Mouse (Mus musculus) heart, embryonic 13.5 days (tissue): ENCODE data around the gene Amph. TPM values are rescaled to one million over a fixed set of nuclear protein-coding genes. Genes with fewer than 3 reads are reported as not detected.
"Not testable (repeated sequence)": the region's sequence is repeated elsewhere in the genome, so short reads cannot be mapped to it uniquely, and the experiment has no call there.

Experiments used
- ATAC-seq: fragments of 200-750 bp; cut with Nextera tagmentation; 2 replicates; pipeline ENCODE4 v1.8.0; 2017; ENCODE audit warnings: moderate TSS enrichment; ENCODE audit not compliant: insufficient number of reproducible peaks, low FRiP score, low TSS enrichment; ENCODE audit errors: extremely low read depth
- H3K27ac ChIP-seq: fragments of 300-500 bp; sonication (generic); replicated peaks from 2 replicates; pipeline ENCODE4 v1.5.1; 2015; ENCODE audit warnings: moderate library complexity, mild to moderate bottlenecking, inconsistent platforms
- H3K27me3 ChIP-seq: fragments of 300-500 bp; sonication (generic); replicated peaks from 2 replicates; pipeline ENCODE4 v1.6.1; 2015; ENCODE audit warnings: mild to moderate bottlenecking, inconsistent platforms
- H3K36me3 ChIP-seq: fragments of 300-500 bp; sonication (generic); 2 replicates; pipeline ENCODE4 v1.6.1; 2015; ENCODE audit warnings: mild to moderate bottlenecking, inconsistent platforms
- H3K4me1 ChIP-seq: fragments of 300-500 bp; sonication (generic); 2 replicates; pipeline ENCODE4 v1.6.1; 2015; ENCODE audit warnings: inconsistent platforms
- H3K4me2 ChIP-seq: fragments of 300-500 bp; sonication (generic); 2 replicates; pipeline ENCODE4 v1.6.1; 2015; ENCODE audit warnings: inconsistent platforms, mild to moderate bottlenecking, moderate library complexity
- H3K4me3 ChIP-seq: fragments of 300-500 bp; sonication (generic); 2 replicates; pipeline ENCODE4 v1.5.1; 2015; ENCODE audit warnings: moderate library complexity, mild to moderate bottlenecking, inconsistent platforms
- H3K9ac ChIP-seq: fragments of 300-500 bp; sonication (generic); 2 replicates; pipeline ENCODE4 v1.6.1; 2015; ENCODE audit warnings: inconsistent platforms, mild to moderate bottlenecking, moderate library complexity
- H3K9me3 ChIP-seq: fragments of 300-500 bp; sonication (generic); 2 replicates; pipeline ENCODE4 v1.6.1; 2016; ENCODE audit warnings: inconsistent platforms
- WGBS: fragments of 180-500 bp; shearing (Covaris S2); methylation state at CpG from one replicate; pipeline ENCODE4 v1.1.7; 2015; ENCODE audit warnings: mixed read lengths; 5-methylcytosine and 5-hydroxymethylcytosine counted together
- polyA plus RNA-seq: library from polyadenylated mRNA; unstranded; fragments of >200 nt; fragmentation: Nextera tagmentation; extraction: Ambion mirVana; gene quantifications from 2 replicates; pipeline ENCODE4 v1.2.1, GENCODE M21; 2015

Amph gene
- polyA plus RNA-seq: 0.52 and 0.87 TPM in 2 replicates

- Histone ChIP-seq H3K36me3 (no peaks in the 10 kb centered on the region), H3K9me3 (no peaks in the 10 kb centered on the region), H3K9ac (peak within 1 kb of the TSS; percentile 80), H3K27ac (no peak within 1 kb of the TSS), H3K4me1 (peaks cover 8% of the 10 kb centered on the region), H3K27me3 (peaks cover 32% of the 10 kb centered on the region), H3K4me2 (peak within 1 kb of the TSS; percentile 99), H3K4me3 (peak within 1 kb of the TSS; percentile 77)
- under 1% methylated on average over 70 of the region's 70 CpGs for WGBS
- peak; percentile 58; the same call in 1 of the 2 replicates for ATAC-seq
Measured at GRCm38 (mm10) chr13:18948171-18949028, at the start of gene Amph. Gene Amph (plus strand): TSS chr13:18948205.

- whole genome bisulfite sequencing: 75% methylated on average over 6 of the region's 6 CpGs
- no peak overlapping the region for H3K27ac ChIP-seq
- H3K4me1 ChIP-seq: peaks cover 5% of the 10 kb centered on the region; the same call in 1 of the 2 replicates
- ATAC-seq: no peak
- H3K4me2 ChIP-seq: no peak overlapping the region
- no peaks in the 10 kb centered on the region for H3K9me3 ChIP-seq
- H3K9ac ChIP-seq: no peak overlapping the region
- H3K27me3 ChIP-seq: no peaks in the 10 kb centered on the region
- H3K4me3 ChIP-seq: no peak overlapping the region
- H3K36me3 ChIP-seq: no peaks in the 10 kb centered on the region
Measured at GRCm38 (mm10) chr13:18903623-18904022, 44.4 kb upstream of the Amph start.

- no peak for ATAC-seq
- no peaks in the 10 kb centered on the region for H3K27me3 ChIP-seq
- WGBS: 74% methylated on average over 4 of the region's 4 CpGs
- H3K4me2 ChIP-seq: no peak overlapping the region
- no peak overlapping the region for H3K9ac ChIP-seq
- 0 out of 2 replicates have a peak, but pooled peaks cover 3% of the 10 kb centered on the region for H3K4me1 ChIP-seq
- no peaks in the 10 kb centered on the region for H3K36me3 ChIP-seq
- no peak overlapping the region for H3K4me3 ChIP-seq
- no peaks in the 10 kb centered on the region for H3K9me3 ChIP-seq
- no peak overlapping the region for H3K27ac ChIP-seq
Measured at GRCm38 (mm10) chr13:18914774-18915173, 33.2 kb upstream of the Amph start.

- H3K9ac ChIP-seq, H3K4me1 ChIP-seq, H3K4me3 ChIP-seq, H3K4me2 ChIP-seq, H3K9me3 ChIP-seq, ATAC-seq, H3K36me3 ChIP-seq, H3K27me3 ChIP-seq, H3K27ac ChIP-seq: not testable (repeated sequence)
- 67% methylated on average over 1 of the region's 2 CpGs for WGBS
Measured at GRCm38 (mm10) chr13:18933191-18933590, 14.8 kb upstream of the Amph start.

GRCm38 (mm10) chr13:18947686-18948085 lies 319 bp upstream of the Amph start:
- 18% methylated on average over 5 of the region's 5 CpGs for WGBS
- Histone ChIP-seq H3K9ac (no peak overlapping the region), H3K36me3 (no peaks in the 10 kb centered on the region), H3K9me3 (no peaks in the 10 kb centered on the region), H3K4me1 (peaks cover 8% of the 10 kb centered on the region), H3K27ac (no peak overlapping the region), H3K27me3 (peaks cover 32% of the 10 kb centered on the region), H3K4me2 (peak overlapping the region; percentile 99), H3K4me3 (peak overlapping the region; percentile 77)
- no peak for ATAC-seq

GRCm38 (mm10) chr13:18949029-18949350 lies 985 bp downstream of the Amph start:
- no peak overlapping the region for H3K27ac ChIP-seq
- no peaks in the 10 kb centered on the region for H3K9me3 ChIP-seq
- peak overlapping the region; percentile 99 for H3K4me2 ChIP-seq
- peaks cover 8% of the 10 kb centered on the region for H3K4me1 ChIP-seq
- 13% methylated on average over 5 of the region's 5 CpGs for WGBS
- ATAC-seq: no peak
- H3K4me3 ChIP-seq: peak overlapping the region; percentile 77
- H3K9ac ChIP-seq: peak overlapping the region; percentile 80
- peaks cover 32% of the 10 kb centered on the region for H3K27me3 ChIP-seq
- no peaks in the 10 kb centered on the region for H3K36me3 ChIP-seq

GRCm38 (mm10) chr13:18949626-18950200 lies 1.7 kb downstream of the Amph start:
- 35% methylated on average over 11 of the region's 11 CpGs for WGBS
- Histone ChIP-seq H3K9me3 (no peaks in the 10 kb centered on the region), H3K4me2 (peak overlapping the region; percentile 99; the same call in 1 of the 2 replicates)

GRCm38 (mm10) chr13:18953575-18953974 lies 5.6 kb downstream of the Amph start:
- Histone ChIP-seq H3K9me3 (no peaks in the 10 kb centered on the region), H3K9ac (no peak overlapping the region), H3K4me3 (no peak overlapping the region), H3K4me1 (peaks cover 3% of the 10 kb centered on the region; the same call in 1 of the 2 replicates), H3K27me3 (peaks cover 18% of the 10 kb centered on the region), H3K36me3 (no peaks in the 10 kb centered on the region), H3K4me2 (no peak overlapping the region), H3K27ac (no peak overlapping the region)
- no peak for ATAC-seq
- WGBS: 84% methylated on average over 4 of the region's 4 CpGs

More at GRCm38 (mm10) chr13:18949626-18950200, 1.7 kb downstream of the Amph start:
- Histone ChIP-seq H3K27ac (no peak overlapping the region), H3K27me3 (peaks cover 32% of the 10 kb centered on the region), H3K9ac (no peak overlapping the region), H3K36me3 (no peaks in the 10 kb centered on the region), H3K4me1 (peaks cover 8% of the 10 kb centered on the region), H3K4me3 (no peak overlapping the region; the same call in 1 of the 2 replicates)
- no peak for ATAC-seq

- Histone ChIP-seq H3K4me1 (no peaks in the 10 kb centered on the region), H3K4me3 (no peak overlapping the region), H3K36me3 (no peaks in the 10 kb centered on the region), H3K27ac (no peak overlapping the region), H3K27me3 (no peaks in the 10 kb centered on the region), H3K9ac (no peak overlapping the region), H3K9me3 (no peaks in the 10 kb centered on the region), H3K4me2 (no peak overlapping the region)
- WGBS: 78% methylated on average over 11 of the region's 11 CpGs
- ATAC-seq: no peak
Measured at GRCm38 (mm10) chr13:18956065-18956913, 8.3 kb downstream of the Amph start.

GRCm38 (mm10) chr13:18957028-18957427 lies 9.0 kb downstream of the Amph start:
- 63% methylated on average over 3 of the region's 3 CpGs for WGBS
- Histone ChIP-seq H3K9me3 (no peaks in the 10 kb centered on the region), H3K4me2 (no peak overlapping the region), H3K27me3 (no peaks in the 10 kb centered on the region), H3K27ac (no peak overlapping the region), H3K4me3 (no peak overlapping the region), H3K9ac (no peak overlapping the region), H3K4me1 (no peaks in the 10 kb centered on the region), H3K36me3 (no peaks in the 10 kb centered on the region)
- no peak for ATAC-seq

- WGBS: 78% methylated on average over 3 of the region's 3 CpGs
- Histone ChIP-seq H3K36me3 (no peaks in the 10 kb centered on the region), H3K27ac (no peak overlapping the region), H3K9me3 (no peaks in the 10 kb centered on the region), H3K9ac (no peak overlapping the region), H3K4me1 (no peaks in the 10 kb centered on the region), H3K4me3 (no peak overlapping the region), H3K27me3 (no peaks in the 10 kb centered on the region), H3K4me2 (no peak overlapping the region)
- ATAC-seq: no peak
Measured at GRCm38 (mm10) chr13:18972571-18972970, 24.6 kb downstream of the Amph start.
